Mouse (Mus musculus): ENCODE results near the gene Card19. TPM values are rescaled to one million over a fixed set of nuclear protein-coding genes. Genes with fewer than 3 reads are reported as not detected.

Gene Card19
- total and polyA plus RNA-seq, 3 experiments, result 138 to 234 (median 184) TPM

DNA sequence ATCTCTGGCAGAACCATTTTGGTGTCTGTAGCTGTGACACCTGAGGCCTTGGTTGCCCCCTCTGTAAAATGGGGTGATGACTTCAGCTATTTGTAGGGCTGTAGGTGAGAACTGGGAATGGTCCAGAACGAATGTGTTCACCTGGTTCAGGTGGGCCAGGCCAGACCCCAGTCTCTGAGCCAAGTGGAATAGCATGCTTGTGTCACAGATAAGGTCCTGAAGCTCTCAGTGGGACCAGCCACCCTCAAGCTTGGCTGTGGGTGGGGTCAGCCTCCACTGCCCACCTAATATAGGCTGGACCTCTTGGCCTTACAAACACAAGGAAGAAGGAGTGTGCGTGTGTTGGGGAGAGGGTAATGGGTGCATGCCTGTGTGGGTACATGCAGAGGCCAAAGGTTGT is 9.5 kb downstream of the Card19 start:
- no peak for DNase-seq

DNA sequence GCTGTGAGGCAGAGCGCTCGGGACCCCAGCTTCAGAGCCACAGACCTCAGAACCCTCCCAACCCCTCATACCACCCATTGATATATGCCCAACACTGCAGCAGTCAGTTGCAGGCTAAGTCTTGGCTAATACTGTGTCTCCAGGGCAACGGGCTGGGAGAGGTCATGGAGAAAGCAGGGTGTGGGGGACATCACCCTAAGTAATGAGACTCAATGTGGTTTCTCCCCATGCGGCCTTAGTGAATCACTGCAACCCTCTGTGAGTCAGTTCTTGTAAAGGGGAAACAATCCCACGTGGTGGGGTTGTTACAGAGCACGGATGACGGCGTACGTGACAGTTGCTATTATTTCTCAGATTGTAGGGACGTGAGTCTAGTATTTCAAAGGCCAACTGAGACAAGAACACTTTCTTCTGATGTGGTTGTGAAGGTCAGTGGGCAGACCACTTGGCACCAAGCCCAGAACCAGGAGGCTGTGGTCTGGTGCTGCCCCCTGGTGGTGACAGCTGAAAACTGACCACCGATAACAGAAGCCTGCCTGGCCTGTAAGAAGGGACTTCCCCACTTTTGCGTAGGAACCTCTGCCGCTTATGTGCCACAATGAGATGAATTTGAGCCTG is 10.3 kb downstream of the Card19 start:
- Histone ChIP-seq H3K36me3 (ENCODE audit: control insufficient read depth, insufficient read depth, low read length) (no peaks in the 10 kb centered on the region), H3K4me3 (no peak overlapping the region), H3K4me1 (ENCODE audit: control insufficient read depth, insufficient read depth, low read length) (peaks cover 8% of the 10 kb centered on the region), H3K9ac (ENCODE audit: low read depth, low read length) (no peak overlapping the region), H3K27me3 (ENCODE audit: control insufficient read depth, insufficient read depth, low read length) (no peaks in the 10 kb centered on the region), H3K79me2 (replicated peaks; ENCODE audit: control insufficient read depth, insufficient read depth, low read length) (peaks cover 2% of the 10 kb centered on the region; the same call in 1 of the 2 replicates), H3K27ac (peak overlapping the region; percentile 34; the same call in 1 of the 2 replicates)
- 43% methylated on average over 13 of the region's 13 CpGs for WGBS
- TF ChIP-seq EP300 (IDR thresholded peaks at IDR 0.05; ENCODE audit: insufficient read depth, low read depth, low read length) (peak; percentile 87), POLR2A (IDR thresholded peaks at IDR 0.05; ENCODE audit: insufficient read depth, low read depth, low read length) (0 out of 2 replicates have a peak, but pooled peaks have one; percentile 17), CTCF (IDR thresholded peaks at IDR 0.05) (peak; percentile 96)
- DNase-seq, result peak; percentile 84 to 88
- intact Hi-C loops (cut with DNase I), result loop anchor here (1.0 kb wide), 1 partner anchor 32 kb away; no protein-coding TSS in a partner anchor

More for the DNA sequence above, 9.5 kb downstream of the Card19 start:
- Histone ChIP-seq H3K27me3 (ENCODE audit: control insufficient read depth, insufficient read depth, low read length) (no peaks in the 10 kb centered on the region), H3K79me2 (replicated peaks; ENCODE audit: control insufficient read depth, insufficient read depth, low read length) (peaks cover 4% of the 10 kb centered on the region), H3K27ac (no peak overlapping the region), H3K4me1 (ENCODE audit: control insufficient read depth, insufficient read depth, low read length) (peaks cover 6% of the 10 kb centered on the region), H3K36me3 (ENCODE audit: control insufficient read depth, insufficient read depth, low read length) (no peaks in the 10 kb centered on the region), H3K9ac (ENCODE audit: low read depth, low read length) (no peak overlapping the region), H3K4me3 (no peak overlapping the region)
- WGBS, result 98% methylated on average over 2 of the region's 2 CpGs
- intact Hi-C loops (cut with DNase I), result no loop called here
- TF ChIP-seq POLR2A (IDR thresholded peaks at IDR 0.05; ENCODE audit: insufficient read depth, low read depth, low read length) (no peak), EP300 (IDR thresholded peaks at IDR 0.05; ENCODE audit: insufficient read depth, low read depth, low read length) (no peak), CTCF (IDR thresholded peaks at IDR 0.05) (no peak)

DNA sequence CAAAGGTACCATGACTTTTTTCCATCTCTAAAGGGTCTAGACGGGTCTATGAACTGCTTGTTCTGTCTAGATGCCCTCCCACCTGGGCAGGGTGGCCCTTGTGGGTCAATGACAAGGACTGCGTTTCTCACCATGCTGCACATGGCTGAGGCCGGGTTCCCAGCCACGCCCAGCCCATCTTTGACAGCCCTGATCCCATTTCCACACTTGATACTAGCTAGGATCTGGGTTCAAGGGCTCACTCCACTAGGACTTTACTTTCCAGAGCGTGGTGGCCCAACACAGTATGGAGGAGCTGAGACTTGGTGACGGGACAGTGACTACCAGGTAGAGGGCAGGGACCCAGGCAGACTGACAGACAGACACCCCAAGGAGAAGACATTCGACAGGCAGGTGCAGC is 13.3 kb downstream of the Card19 start:
- no peaks in the 10 kb centered on the region for H3K27me3 ChIP-seq (ENCODE audit: control insufficient read depth, insufficient read depth, low read length)
- H3K4me3 ChIP-seq, result no peak overlapping the region
- no peak for TF ChIP-seq EP300 (IDR thresholded peaks at IDR 0.05; ENCODE audit: insufficient read depth, low read depth, low read length)
- no peak for TF ChIP-seq CTCF (IDR thresholded peaks at IDR 0.05)
- no peak for TF ChIP-seq POLR2A (IDR thresholded peaks at IDR 0.05; ENCODE audit: insufficient read depth, low read depth, low read length)
- H3K27ac ChIP-seq, result no peak overlapping the region
- 97% methylated on average over 7 of the region's 7 CpGs for WGBS
- no peaks in the 10 kb centered on the region for H3K36me3 ChIP-seq (ENCODE audit: control insufficient read depth, insufficient read depth, low read length)
- no peaks in the 10 kb centered on the region for H3K79me2 ChIP-seq (replicated peaks; ENCODE audit: control insufficient read depth, insufficient read depth, low read length)
- intact Hi-C loops (cut with DNase I), result no loop called here
- H3K4me1 ChIP-seq (ENCODE audit: control insufficient read depth, insufficient read depth, low read length), result peaks cover 7% of the 10 kb centered on the region
- DNase-seq, result no peak
- no peak overlapping the region for H3K9ac ChIP-seq (ENCODE audit: low read depth, low read length)

DNA sequence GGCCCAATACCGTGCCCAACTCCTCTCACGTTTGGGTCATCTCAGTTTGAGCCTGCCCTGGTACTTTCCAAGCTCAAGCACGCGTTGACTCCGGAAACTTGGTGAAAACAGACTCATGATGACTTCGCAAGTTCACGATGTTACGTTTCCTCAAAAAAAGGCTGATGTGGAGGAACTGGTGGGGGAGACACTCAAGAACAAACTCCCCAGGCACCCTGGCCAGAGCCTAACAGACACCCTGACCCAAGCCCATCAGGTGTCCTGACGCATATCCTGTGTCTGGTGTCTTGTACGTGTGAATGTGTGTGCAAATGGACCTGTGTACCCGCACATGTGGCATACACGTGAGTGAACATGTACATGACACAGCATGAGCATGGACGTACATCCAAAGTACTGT is 15.1 kb downstream of the Card19 start:
- DNase-seq, result no peak
- H3K79me2 ChIP-seq (replicated peaks; ENCODE audit: control insufficient read depth, insufficient read depth, low read length), result no peaks in the 10 kb centered on the region
- no peak overlapping the region for H3K27ac ChIP-seq
- H3K27me3 ChIP-seq (ENCODE audit: control insufficient read depth, insufficient read depth, low read length), result no peaks in the 10 kb centered on the region
- WGBS, result 90% methylated on average over 13 of the region's 13 CpGs
- intact Hi-C loops (cut with DNase I), result no loop called here
- H3K4me3 ChIP-seq, result no peak overlapping the region
- H3K36me3 ChIP-seq (ENCODE audit: control insufficient read depth, insufficient read depth, low read length), result peaks cover 2% of the 10 kb centered on the region; the same call in 1 of the 2 replicates
- TF ChIP-seq CTCF (IDR thresholded peaks at IDR 0.05), result no peak
- TF ChIP-seq EP300 (IDR thresholded peaks at IDR 0.05; ENCODE audit: insufficient read depth, low read depth, low read length), result no peak
- no peak for TF ChIP-seq POLR2A (IDR thresholded peaks at IDR 0.05; ENCODE audit: insufficient read depth, low read depth, low read length)
- no peak overlapping the region for H3K9ac ChIP-seq (ENCODE audit: low read depth, low read length)
- peaks cover 10% of the 10 kb centered on the region for H3K4me1 ChIP-seq (ENCODE audit: control insufficient read depth, insufficient read depth, low read length)

DNA sequence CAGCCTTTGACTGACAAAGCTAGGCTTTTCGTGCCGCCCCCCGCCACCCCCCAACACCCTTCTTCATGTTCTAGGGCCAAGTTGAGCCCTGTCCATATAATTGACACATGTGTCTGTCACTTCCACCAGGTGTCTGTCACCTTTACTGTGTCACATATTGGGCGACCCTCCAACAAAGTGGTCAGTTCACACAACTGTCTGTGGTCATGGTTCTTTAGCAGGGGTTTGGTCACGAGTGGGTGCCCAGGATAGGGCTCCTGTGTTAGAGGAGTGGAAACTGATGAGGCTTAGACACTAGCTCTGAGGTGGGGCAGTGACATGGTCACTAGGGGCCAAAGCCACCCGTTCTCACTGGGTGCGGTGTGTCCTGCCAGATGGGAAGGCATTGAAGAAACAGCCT is 15.9 kb downstream of the Card19 start:
- intact Hi-C loops (cut with DNase I), result no loop called here
- 92% methylated on average over 7 of the region's 7 CpGs for WGBS
- no peaks in the 10 kb centered on the region for H3K27me3 ChIP-seq (ENCODE audit: control insufficient read depth, insufficient read depth, low read length)
- H3K79me2 ChIP-seq (replicated peaks; ENCODE audit: control insufficient read depth, insufficient read depth, low read length), result no peaks in the 10 kb centered on the region
- no peak overlapping the region for H3K9ac ChIP-seq (ENCODE audit: low read depth, low read length)
- TF ChIP-seq POLR2A (IDR thresholded peaks at IDR 0.05; ENCODE audit: insufficient read depth, low read depth, low read length) (no peak), CTCF (IDR thresholded peaks at IDR 0.05) (no peak)
- peaks cover 6% of the 10 kb centered on the region for H3K4me1 ChIP-seq (ENCODE audit: control insufficient read depth, insufficient read depth, low read length)
- DNase-seq, result no peak
- no peak overlapping the region for H3K27ac ChIP-seq
- peaks cover 2% of the 10 kb centered on the region; the same call in 1 of the 2 replicates for H3K36me3 ChIP-seq (ENCODE audit: control insufficient read depth, insufficient read depth, low read length)
- no peak overlapping the region for H3K4me3 ChIP-seq

DNA sequence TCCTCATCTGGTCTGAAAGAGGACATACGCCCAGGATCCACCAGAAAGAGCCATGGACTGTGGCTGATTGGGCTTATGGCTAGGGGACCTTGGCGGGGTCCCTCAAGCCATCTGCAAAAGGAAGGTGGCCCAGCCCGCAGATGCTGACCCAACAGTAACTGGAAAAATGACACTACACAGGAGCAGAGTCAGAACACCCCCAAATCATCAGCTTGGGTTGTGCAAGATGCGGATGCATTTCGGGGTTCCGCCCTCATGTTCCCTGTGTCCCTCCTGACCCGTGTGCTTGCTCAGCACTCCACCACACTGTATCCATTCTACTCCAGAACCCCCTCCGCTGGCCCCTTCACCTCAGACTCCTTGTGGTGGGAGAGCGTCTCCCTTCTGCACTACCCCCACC is 17.1 kb downstream of the Card19 start:
- intact Hi-C loops (cut with DNase I), result no loop called here
- H3K79me2 ChIP-seq (replicated peaks; ENCODE audit: control insufficient read depth, insufficient read depth, low read length), result no peaks in the 10 kb centered on the region
- peaks cover 2% of the 10 kb centered on the region; the same call in 1 of the 2 replicates for H3K36me3 ChIP-seq (ENCODE audit: control insufficient read depth, insufficient read depth, low read length)
- no peak overlapping the region for H3K27ac ChIP-seq
- no peak overlapping the region for H3K9ac ChIP-seq (ENCODE audit: low read depth, low read length)
- TF ChIP-seq POLR2A (IDR thresholded peaks at IDR 0.05; ENCODE audit: insufficient read depth, low read depth, low read length) (no peak), CTCF (IDR thresholded peaks at IDR 0.05) (no peak), EP300 (IDR thresholded peaks at IDR 0.05; ENCODE audit: insufficient read depth, low read depth, low read length) (no peak)
- no peak overlapping the region for H3K4me3 ChIP-seq
- 86% methylated on average over 9 of the region's 9 CpGs for WGBS
- peaks cover 6% of the 10 kb centered on the region for H3K4me1 ChIP-seq (ENCODE audit: control insufficient read depth, insufficient read depth, low read length)
- no peak for DNase-seq
- H3K27me3 ChIP-seq (ENCODE audit: control insufficient read depth, insufficient read depth, low read length), result no peaks in the 10 kb centered on the region

All from heart, adult 2 months (tissue).